Mouse (Mus musculus): ENCODE results near the gene Susd6.

Gene Susd6

DNA sequence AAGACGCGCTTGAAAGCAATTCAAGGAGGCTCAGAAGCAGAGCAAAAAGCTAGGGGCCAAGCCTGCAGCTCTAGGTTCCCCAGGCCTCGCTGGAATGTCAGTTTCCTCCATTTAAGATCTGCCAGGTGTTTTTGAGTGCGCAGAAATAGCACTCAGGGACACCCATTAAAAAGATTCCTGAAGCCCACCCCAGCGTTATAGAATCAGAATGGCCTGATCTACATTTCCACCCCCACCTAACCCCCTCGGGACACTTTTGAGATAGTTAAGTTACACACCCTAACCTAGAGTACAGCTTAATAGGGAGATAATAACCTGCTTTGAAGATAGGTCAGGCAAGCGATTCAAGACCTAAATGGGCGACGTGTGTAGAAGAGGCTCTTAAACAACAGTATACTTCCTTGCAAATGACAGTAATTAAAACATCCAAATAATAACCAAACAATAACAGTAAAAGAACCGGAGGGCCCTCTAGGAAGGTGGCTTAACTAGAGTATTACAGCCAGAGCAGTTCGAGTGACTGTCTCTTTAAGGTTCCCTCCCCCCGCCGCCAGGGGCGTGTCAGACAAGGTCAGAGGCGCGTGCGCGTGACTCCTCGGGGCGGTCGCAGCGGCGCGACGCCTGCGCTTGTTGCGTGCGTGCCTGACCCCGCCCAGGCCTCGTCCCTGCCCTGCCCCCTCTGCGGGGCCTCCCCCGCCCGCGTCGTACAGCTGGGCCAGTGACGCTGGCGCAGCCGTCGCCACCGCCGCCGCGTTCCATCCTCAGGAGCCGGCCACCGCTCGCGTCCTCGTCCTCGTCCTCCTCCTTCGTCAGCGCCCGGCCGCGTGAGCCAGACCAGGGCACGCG is at the start of gene Susd6:
Gene Susd6 (plus strand): TSS at position 662 of the 846 bp plus-strand sequence.
- peak; percentile 98 for DNase-seq

DNA sequence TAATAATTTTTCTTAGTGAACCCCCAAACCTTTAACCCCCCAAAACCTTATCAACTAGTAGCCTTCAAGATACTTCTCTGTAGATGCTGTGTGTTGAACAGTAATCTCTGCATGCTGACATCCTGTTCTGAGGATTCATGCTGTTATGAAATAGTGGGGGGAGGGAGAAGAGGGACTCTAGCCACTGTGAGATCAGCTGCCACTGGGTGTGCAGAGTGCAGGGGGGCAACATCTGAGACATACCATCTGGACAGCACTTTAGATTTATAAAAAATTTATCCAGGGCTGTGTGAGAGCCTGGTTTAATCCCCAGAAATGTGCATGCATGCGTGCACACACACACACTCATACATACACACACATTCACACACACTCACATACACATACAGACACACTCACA is 45.7 kb upstream of the Susd6 start:
- DNase-seq, result no peak

DNA sequence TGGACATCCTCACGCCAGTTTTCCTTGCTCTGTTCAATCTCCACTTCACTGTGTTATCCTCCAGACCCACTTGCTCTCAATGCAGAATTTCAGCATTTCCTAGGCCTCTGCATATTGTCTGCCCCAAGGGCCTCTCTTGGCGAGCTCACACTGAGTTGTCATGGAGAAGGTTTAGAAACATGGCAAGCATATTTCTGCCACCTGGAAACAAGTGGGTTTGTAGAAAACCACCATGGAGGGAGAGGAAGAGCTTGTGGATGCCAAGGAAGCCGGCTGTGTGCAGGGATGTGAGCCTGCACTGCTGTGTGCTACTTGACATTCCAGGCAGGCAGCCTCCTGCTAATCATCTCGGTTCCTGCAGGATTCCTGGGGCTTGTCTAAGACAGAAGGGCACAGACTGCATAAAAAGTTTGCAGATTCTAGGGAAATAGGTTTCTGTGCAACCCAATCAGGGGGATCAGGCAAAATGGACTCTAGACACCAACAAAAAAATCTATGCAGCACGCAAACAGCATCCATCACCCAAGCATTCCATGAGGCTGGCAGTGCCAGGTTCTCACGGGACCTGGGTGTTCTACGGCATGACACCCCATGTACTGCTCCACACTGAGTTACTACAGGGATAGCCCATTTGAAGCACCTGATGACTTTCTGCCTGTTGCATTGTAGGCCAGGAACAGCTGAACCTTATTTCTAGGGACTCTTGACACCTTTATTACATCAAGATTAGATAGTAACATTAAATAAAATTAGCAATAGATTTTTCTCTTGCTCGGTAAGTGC is 44.1 kb upstream of the Susd6 start:
- DNase-seq, result no peak

DNA sequence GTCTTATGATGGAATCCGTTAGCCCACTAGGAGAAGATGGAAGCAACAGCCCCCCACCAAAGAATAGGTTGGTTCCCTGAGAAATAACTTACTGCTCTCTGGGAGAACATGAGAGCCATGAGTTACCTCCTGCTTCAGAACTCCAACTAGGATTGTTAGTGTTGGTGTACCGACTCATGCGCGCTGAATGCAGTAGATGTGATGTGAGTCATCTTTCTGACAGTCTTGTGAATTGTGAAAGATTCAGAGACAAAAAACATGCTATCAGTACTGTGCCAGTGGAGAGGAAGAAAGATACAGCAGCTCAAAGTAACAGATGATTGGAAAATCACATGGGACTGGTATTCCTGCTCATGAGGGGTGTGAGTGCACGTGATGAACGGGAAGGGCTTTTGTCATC is 38.8 kb upstream of the Susd6 start:
- DNase-seq, result no peak

DNA sequence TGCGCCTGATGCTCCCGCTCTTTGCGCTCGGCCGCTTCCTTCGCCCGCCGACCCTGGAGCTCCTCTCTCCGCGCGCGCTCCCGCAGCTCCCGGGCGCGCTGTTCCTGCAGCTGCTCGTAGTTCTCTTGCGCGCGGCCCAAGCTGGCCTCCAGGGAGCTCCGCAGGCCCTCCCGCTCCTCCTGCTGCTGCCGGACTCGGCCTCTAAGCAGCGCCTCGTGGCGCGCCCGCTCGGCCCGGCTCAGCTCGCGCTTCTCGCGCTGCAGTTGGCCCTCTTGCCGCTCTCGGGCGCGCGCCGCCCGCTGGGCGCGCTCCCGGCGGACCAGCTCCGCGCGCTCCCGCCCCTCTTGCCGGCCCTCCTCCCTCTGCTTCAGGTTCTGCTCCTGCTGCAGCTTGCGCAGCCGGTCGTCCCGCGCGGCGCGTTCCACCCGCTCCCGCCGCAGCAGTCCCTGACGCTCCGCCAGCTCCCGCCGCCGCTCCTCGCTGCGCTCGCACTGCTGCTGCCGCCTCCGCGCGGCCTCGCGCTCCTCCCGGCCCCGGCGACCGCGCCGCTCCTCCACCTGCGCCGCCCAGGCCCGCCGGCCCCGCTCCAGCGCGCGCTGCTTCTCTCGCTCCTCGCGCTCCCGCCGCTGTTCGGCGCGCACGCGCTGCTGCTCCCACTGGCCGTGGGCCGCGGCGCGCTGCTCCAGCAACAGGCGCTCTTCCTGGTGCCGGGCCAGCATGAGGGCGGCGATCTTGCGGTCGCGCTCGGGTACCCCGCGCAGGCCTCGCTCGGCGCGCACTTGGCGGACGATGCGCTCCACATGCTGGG is 32.4 kb upstream of the Susd6 start:
- peak; percentile 62 for DNase-seq

DNA sequence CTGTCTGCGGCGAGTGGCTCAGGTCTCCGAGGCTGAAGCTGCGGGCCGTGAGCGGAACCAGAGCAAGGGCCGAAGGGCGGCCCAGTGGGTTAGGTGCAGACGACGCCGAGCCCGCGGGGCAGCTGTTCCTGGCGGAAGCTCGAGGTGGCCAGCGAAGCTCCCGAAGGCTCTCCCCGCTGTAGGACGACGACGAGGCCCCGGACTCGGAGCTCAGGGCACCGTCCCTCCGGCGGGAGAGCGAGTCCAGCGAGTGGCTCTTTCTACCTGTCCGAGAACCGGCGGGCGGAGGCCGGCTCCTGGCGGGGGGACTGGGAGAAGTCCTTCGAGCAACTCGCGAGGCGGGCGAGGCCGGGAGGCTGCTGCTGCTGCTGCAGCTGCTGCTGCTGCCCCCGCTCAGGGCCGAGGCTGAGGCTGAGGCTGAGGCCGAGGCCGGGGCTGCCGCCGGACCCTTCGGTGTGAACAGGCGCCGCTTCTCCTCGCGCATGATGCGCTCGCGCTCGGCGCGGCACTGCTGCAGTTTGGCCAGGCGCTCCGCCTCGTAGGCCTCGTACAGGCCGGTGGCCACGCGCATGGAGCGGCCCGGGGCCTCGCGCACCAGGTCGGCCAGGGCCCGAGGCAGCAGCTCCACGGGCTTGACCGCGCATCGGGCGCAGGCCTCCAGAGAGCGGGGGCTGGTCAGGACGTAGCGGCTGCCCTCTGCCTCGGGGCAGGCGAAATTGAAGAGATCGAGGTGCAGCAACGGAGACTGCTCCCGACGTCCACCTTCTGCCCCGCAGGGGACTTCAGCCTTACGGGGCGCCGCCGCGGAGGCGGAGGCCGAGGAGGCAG is 31.5 kb upstream of the Susd6 start:
- DNase-seq, result peak; percentile 58

DNA sequence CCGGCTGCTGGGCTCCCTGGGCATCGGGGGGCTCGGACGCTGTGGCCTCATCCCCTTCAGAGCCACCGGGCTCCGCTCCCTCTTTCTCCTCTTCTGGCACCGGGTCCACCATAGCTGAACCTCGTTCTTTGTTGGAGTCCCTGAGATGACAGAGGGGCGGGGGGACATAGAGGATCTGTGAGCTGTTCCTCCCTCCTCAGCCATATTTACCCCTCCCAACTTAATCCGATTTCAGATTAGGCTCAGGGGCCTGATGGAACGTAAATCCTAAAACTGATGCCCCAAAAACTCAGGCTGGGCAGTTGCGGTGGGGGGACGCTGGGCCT is 31.0 kb upstream of the Susd6 start:
- DNase-seq, result no peak

DNA sequence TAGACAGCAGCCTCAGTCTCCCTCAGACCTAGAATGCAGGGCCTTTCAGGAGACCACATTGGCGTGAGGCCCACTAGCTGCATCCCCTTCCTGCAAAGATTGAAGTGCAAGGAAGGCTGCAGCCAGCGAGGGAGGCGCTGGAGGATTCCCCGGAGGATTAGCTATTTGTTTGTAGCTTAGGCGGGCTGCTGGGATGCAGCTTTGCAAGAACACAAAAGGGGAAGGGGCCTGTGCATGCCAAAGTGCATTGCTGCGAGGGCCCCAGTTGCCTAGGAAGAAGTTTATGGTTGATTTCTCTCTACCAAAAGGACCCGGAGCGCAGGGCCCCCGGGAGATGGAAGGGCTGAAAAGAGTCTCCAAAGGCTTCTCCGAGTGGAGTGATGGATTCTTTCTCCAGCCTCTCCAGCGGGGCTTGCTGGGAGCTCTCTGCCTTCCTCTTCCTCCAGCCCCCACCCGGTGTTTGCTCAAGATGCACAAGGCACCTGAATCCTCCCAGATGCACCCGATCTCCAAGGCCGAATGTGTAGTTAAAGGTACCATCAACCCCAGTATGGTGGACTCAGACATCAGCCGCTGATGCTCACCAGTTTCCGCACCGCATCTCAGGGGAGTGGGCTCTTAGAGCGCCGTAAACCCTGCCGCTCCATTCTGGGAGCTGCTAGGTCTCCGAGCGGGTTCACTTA is 30.5 kb upstream of the Susd6 start:
- peak; percentile 53 for DNase-seq

DNA sequence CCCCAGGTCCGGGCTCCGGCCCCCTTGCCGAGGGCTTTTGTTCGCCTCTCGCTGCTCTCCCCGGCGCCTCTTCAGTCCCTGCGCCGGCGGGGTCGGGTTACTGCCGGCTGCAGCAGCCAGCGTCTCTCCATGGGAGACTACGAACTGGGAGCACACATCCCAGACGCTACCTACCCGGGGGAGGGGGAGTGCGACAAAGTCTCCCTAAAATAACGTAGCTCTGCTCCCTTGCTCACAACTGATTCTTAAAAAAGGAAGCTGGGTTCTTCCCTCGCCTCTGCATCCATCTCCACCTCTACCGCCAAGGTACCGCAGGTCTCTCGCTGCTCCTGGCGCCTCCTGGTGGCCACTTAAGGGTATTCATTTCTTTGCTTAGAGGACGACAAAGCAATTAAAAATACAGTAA is 29.9 kb upstream of the Susd6 start, which contains the start of gene Ccdc177:
Gene Ccdc177 (minus strand): TSS at position 292 of the 406 bp plus-strand sequence.
- DNase-seq, result peak; percentile 87

DNA sequence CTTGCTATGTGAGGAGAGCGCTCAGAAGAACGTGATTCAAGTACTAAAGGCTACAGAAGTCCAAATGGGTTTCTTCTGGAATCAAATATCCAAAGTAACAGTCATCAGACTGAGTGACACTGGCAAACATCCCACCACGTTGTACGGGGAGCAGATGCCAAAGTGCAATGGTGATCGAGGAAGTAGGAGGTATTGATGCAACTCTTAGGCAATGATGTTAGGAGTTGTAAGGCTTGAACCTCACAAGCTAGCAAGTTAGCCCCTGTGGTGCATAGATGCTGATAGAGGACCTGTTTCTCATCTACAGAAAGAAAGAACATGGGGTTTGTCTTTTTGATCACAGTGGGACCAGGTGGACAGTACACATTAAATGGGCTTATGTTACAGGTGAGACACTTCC is 27.3 kb upstream of the Susd6 start:
- DNase-seq, result no peak

DNA sequence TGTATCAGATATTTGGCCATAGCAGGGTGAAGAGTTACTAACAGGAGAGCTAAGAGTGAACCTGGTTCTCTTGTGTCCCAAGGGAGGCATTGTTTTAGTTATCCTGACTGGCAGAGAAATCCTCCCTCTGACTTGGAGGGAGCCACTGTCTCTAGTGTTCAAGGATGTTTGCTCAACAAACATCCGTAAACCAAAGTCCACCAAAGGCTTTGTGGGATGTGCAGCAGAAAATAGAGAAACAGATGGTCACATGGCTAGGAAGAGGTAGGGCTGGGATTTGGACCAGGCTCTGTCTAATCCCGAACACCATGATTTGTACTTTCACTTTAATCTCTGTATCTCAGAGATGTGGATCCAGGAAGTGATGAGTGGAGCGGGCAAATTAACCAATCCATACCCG is 26.2 kb upstream of the Susd6 start:
- DNase-seq, result no peak

DNA sequence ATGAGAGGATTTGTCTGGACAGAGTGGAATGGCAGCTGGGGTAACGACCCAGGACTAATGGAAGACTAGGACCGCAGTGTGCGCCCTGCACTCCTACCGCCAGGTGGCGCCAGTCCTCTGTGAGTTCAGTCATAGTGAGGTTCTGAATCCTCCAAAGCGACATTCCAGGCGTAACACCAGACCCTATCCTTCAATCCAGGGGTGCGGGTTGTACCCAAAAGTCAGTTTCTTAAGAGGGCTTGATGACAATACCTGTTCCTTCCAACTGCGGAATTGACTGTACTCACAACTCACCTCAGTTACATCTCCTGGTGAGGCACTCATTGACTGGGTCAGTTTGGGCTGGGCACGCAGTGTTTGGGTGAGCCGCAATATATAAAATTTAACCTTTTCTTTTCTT is 20.6 kb upstream of the Susd6 start:
- peak; percentile 74 for DNase-seq

DNA sequence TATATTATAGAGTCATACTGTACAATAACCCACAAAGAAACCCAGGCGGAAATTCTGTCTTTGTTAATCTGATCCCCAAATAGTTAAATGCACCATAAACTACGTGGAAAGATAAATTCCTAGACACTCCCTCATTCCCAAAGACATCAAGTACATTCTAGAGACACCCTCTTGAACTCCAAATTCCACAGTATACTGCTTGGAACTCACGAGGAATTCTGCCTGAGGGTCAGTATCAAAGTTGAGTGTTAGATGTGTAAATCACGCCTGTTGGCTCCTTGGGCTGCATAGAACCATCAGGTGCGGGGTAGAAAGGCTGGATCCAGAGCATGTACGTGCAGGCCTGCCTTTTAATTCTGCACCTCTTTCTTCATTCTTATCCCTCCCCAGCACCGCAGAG is 15.5 kb upstream of the Susd6 start:
- no peak for DNase-seq

DNA sequence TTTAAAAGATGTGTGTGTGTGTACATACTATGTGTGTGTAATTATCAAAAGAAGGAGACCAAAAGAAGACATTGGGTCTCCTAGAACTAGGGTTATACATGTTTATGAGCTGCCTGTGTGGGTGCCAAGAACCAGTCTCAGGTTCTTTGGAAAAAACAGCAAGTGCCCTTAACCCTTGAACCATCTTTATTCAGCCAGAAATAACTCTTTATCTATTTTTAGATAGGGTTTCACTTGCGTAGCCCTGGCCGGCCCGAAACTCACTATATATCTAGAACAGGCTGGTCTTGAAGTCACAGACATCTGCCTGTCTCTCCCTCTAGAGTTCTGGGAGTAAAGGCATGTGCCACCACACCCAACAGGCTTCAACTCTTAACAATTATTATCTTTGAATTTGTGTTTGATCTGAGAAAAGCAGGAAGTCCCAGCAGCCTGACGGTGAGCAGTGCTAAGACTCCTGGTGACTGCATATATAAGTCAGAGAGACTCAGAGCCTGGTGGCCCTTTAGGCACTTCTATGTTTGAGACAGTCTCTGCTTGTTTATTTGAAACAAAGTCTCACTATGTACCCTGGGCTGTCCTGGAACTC is 14.2 kb upstream of the Susd6 start:
- no peak for DNase-seq

DNA sequence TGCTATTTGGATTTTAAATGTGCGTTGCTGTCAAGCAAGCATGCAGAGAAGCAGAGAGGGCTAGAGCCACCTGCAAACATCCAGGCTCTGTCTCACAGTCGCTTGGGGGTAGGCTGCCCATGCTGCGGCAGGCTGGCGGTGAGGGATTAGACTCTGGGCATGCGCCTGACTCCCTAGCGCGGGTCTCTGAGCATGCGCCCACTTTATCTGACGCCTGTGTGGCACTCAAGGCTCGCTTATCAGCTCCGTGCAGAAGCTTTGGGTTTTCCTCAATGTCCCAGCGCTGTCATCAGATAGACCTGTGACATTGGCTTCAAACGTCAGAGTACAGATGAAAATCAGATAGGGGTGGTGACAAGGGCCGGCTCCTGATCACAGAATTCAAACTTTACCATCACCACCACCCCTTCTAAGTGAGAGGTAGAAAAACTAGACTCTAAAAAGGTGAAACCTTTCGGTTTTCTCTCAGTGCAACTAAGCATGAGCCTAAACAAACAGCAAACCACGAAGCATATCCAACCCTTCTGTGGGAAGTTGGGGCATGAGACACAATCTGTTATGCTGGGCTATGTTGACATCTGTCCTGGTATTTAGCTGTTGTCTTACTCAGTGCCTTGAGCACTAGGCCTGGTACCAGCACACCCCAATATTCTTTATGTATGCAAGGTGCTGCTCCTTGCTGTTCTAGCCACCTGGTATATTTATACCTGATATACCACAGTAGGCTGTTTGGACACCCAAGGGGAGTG is 11.9 kb upstream of the Susd6 start:
- DNase-seq, result no peak

DNA sequence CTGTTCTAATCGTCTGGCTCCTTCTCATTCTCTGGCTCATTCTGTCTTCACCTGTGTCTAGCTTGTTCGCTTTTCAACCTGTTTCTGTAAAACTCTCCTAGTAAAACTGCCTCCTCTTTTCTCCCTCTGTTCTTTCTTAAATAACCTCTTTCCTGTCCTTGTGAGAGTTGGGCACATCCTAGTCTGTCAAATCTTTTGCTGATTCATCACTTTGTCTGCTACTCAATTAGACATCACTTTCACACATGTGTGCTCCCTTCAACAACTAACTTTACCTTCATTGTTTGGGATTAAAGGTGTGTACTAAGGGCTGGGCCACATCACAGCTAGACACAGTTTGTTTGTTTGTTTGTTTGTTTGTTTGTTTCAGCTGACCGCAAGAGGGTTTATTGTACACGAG is 10.6 kb upstream of the Susd6 start:
- no peak for DNase-seq

DNA sequence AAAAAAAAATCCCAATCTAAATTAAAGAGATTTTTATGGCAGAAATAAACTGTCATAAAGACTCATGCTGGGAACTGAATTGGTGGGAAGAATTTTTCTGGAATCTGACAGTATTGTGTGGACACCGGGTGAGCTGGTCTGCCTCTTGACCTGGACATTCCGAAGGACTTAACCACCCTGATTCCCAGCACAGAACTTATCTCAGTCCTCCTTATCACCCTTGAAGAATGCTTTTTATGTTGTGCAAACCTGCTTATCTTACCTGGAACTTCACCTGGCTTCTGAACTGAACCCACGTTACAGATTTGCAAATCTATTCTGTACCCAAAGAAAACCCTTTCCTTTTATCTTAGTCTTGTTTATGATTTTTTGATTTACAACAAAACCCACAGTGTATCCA is 8.1 kb upstream of the Susd6 start:
- DNase-seq, result no peak

DNA sequence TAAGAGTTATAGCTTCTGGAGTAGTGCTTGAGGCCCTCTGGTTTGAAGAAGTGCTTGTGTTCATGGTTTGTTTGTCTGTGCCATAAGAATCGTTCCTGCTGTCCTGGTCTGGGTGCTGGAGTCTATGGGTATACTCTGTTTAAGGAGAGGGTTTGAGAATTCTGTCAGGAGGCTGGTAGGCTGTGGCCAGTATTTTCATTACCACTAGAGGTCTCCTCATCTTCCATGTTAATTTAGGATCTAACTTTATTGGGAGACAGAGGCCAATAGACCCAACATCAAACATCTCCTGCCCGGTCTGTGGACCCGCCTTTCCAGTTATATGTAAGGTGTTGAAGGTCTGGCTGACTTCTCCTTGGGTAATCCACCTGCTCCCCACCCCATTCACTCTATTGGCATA is 7.4 kb upstream of the Susd6 start:
- DNase-seq, result peak; percentile 49

DNA sequence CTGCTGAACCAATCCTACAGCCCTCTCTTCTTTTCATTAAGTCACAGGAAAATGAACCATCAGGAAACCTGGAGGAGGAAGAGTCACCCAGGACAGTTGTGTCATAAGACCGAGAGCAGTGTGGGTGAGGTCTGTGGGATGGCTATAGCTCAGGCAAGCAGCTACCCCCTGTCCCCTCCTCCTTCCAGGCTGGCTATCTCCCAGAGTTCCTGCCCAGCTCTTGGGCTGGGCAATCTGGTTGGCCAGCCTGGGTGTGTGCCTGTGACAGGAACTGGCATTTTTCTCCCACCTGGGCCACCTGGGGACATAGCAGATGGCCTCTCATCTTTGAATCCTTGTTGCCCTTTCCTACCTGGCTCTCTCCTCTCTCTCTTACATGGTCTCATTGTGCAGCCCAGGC is 6.4 kb upstream of the Susd6 start:
- DNase-seq, result peak; percentile 97

DNA sequence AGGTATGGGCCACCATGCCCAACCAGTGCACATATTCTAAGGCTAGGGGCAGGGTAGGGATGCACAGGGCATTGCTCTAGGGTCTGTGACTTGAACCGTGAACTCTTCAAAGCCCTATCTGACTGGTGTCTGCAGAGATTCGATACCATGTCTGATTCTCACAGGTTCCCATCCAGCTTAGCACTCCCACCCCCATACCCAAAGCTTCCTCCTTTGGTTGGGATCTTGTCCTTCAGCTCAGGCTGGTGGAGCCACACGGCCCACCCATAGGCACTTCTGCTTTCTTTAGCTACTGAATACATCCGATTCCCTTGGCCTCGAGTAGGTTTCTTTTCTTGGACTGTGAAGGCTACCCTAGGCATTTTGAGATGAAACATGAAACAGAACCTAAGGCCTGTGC is 5.3 kb upstream of the Susd6 start:
- DNase-seq, result no peak

DNA sequence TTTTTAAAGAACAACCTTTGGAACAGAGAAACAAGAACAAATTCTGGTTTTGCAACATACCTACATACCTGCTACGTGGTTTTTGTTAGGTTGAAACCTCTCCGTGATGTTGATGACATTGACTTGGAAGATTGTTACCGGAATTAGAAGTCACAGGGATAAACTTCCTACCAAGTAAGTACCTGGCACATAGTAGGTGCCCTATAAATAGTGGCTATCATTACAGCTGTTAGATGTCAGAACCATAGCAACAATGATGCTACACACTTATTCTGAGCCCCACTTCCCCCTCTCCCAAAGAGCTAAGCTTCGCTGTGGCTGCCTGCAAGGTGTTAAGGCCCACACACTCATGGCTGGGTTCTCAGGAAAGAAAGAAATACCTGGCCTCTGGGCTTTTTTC is 4.7 kb upstream of the Susd6 start:
- no peak for DNase-seq

All from cerebellum, adult 9-11 months (tissue).